Mouse (Mus musculus) bone marrow macrophage, adult 2 months (primary cell): ENCODE measurements around the gene Gucy1b1.

Source experiments
- CTCF ChIP-seq: IDR thresholded peaks from 2 replicates; pipeline ENCODE4 v1.5.1; 2012; ENCODE audit warnings: low read depth, mild to moderate bottlenecking, low read length, moderate library complexity
- POLR2A ChIP-seq: IDR thresholded peaks from 2 replicates; pipeline ENCODE4 v1.6.1; 2012; ENCODE audit warnings: mild to moderate bottlenecking, low read depth, low read length, borderline replicate concordance

- TF ChIP-seq CTCF (no peak), POLR2A (no peak)
These were observed 89.4 kb downstream of the Gucy1b1 start for GRCm38 (mm10) chr3:81985100-81985499.
